Mouse (Mus musculus) limb, embryonic 11.5 days (tissue): Measurements from ENCODE around the gene Serpinb6b. TPM values are rescaled to one million over a fixed set of nuclear protein-coding genes. Genes with fewer than 3 reads are reported as not detected.

ENCODE experiments used
- polyA plus RNA-seq: library from polyadenylated mRNA; unstranded; fragments of >200 nt; fragmentation: Nextera tagmentation; extraction: Ambion mirVana; gene quantifications from 2 replicates; pipeline ENCODE4 v1.2.1, GENCODE M21; 2014

Gene Serpinb6b
- polyA plus RNA-seq, 1 experiment from 2014 or later = 0.32 TPM

Other genes starting within 250 kb of the Serpinb6b start
- gene Mylk4, start 181.3 kb upstream of the Serpinb6b start, polyA plus RNA-seq = 0.76 and 1.1 TPM in 2 replicates
- 17.5 and 19.7 TPM in 2 replicates for gene Wrnip1, start 163.2 kb upstream of the Serpinb6b start, polyA plus RNA-seq
- not detected in 2 replicates for gene D930007J09Rik, start 162.4 kb upstream of the Serpinb6b start, polyA plus RNA-seq
- 1.5 and 2.5 TPM in 2 replicates for gene Serpinb1a, start 114.0 kb upstream of the Serpinb6b start, polyA plus RNA-seq
- not detected in 2 replicates for gene Serpinb1c, start 67.0 kb upstream of the Serpinb6b start, polyA plus RNA-seq
- gene Serpinb9, start 38.0 kb downstream of the Serpinb6b start, polyA plus RNA-seq = 0.72 and 1.4 TPM in 2 replicates
- not detected in 2 replicates for gene Serpinb9b, start 62.2 kb downstream of the Serpinb6b start, polyA plus RNA-seq
- not detected in 2 replicates for gene Serpinb1b, start 113.4 kb downstream of the Serpinb6b start, polyA plus RNA-seq
- gene Serpinb9c, start 194.5 kb downstream of the Serpinb6b start, polyA plus RNA-seq = not detected in 2 replicates
- not detected in 2 replicates for gene Serpinb9d, start 227.8 kb downstream of the Serpinb6b start, polyA plus RNA-seq